Mouse (Mus musculus) cerebellum, adult 11 months (tissue): Measurements from ENCODE around the gene Psd.

Experiments used
- DNase-seq: peaks from one replicate; pipeline ENCODE4 v3.0.0; 2022

Psd gene

GRCm38 (mm10) chr19:46338331-46338936 lies 11.5 kb upstream of the Psd start, which contains the start of gene Cuedc2:
Gene Cuedc2, minus strand, starts transcription at chr19:46338702.
- DNase-seq = peak; percentile 98

- no peak for DNase-seq
Observed at GRCm38 (mm10) chr19:46337719-46338330, 10.9 kb upstream of the Psd start.

GRCm38 (mm10) chr19:46333906-46334305 lies 7.0 kb upstream of the Psd start:
- DNase-seq = peak; percentile 68

DNA sequence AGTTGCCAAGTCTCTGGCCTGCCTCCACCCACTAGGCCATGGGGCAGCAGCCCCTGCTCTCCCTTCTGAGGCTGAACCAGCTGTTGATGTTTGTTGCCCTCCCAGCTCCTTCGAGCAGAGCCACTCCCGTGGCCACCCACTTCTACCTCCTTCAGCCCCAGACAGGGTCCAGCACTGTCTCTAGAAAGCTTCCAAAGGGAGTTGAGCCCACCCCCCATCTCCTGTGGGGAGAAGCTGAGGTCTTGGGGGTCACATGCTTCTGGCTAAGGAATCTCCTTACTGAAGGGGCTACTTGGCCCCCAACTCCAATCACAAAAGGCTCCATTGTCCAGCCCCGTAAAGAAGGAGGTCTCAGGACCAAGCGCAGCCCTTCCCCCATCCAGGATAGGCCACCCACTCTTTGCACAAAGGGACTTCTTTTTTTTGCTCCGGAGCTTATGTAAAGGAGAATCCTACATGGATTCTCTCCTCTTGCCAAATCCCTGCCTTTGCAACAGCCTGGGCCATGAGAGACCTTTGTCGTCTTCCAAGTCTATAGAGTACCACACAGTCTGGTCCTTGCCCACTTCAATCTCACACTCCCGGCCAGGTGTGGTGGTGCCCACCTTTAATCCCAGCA lies 5.9 kb upstream of the Psd start:
- DNase-seq = no peak

GRCm38 (mm10) chr19:46331936-46332335 lies 5.0 kb upstream of the Psd start:
- DNase-seq = no peak

DNA sequence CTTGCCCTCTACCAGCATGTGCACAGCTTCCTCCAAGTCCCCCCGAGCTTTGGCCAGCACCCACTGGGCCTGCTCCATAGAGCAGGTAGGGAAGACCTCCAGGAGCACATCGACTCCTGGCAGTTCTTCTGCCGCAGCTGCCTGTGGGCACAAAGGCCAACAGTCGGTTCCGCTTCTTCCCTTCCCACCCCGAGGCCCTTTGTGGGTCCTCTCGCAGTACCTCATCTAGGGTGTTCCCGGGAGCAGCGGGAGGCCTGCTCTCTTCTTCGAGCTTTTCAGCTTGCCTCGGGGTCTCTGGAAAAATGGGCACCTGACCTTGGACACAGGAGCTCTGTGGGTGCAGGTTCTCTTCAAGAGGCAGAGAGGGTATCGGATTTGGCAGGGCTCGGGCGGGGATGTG lies 4.4 kb upstream of the Psd start:
- no peak for DNase-seq

GRCm38 (mm10) chr19:46330696-46331095 lies 3.7 kb upstream of the Psd start:
- no peak for DNase-seq

- DNase-seq = peak; percentile 84
Observed at GRCm38 (mm10) chr19:46329951-46330350, 3.0 kb upstream of the Psd start.

GRCm38 (mm10) chr19:46329031-46329641 lies 2.2 kb upstream of the Psd start:
- DNase-seq = no peak

DNA sequence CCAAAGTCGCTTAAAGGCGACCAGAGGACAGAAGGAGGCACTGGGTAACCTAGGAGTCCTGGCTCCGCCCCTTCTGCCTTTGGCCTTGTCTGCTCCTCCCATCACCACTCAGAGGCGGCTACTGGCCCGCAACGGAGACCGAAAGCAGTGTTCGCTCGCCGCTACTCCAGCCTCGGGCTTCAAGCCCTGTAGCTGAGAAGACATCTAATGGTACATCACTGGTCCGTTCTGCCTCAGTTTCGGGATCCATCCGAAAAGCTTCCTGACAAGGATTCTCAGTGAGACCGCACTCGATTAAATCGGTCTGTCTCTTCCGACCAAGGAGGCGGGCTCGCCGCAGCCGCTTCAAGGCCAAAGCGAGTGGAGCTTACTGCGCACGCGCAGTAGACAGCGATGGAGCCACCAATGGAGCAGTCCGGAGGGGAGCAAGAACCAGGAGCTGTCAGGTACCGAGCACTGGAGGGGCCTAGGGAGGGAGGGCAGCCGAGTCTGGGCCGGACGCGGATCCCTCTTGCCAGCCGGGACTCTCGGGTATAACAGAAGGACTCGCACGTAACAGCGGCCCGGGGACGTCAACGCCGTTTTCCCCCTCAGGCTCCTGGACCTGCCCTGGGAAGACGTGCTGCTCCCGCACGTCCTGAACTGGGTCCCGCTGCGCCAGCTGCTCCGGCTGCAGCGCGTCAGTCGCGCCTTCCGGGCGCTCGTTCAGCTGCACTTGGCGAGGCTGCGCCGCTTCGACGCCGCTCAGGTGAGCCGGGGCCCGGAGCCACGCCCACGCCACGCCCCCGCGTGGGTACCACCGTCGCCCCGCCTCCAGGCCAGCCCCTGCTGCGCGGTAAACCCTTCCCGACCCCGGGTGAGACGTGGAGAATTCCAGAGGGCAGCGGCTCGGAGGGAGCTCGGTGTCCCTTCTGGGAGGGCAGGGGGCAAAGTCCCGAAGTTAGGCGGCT lies 1.4 kb upstream of the Psd start, which contains the start of gene Fbxl15:
Fbxl15 (plus strand) TSS at position 104 of the 950 bp plus-strand sequence.
- peak; percentile 96 for DNase-seq

GRCm38 (mm10) chr19:46327531-46328064 lies 642 bp upstream of the Psd start:
- no peak for DNase-seq

DNA sequence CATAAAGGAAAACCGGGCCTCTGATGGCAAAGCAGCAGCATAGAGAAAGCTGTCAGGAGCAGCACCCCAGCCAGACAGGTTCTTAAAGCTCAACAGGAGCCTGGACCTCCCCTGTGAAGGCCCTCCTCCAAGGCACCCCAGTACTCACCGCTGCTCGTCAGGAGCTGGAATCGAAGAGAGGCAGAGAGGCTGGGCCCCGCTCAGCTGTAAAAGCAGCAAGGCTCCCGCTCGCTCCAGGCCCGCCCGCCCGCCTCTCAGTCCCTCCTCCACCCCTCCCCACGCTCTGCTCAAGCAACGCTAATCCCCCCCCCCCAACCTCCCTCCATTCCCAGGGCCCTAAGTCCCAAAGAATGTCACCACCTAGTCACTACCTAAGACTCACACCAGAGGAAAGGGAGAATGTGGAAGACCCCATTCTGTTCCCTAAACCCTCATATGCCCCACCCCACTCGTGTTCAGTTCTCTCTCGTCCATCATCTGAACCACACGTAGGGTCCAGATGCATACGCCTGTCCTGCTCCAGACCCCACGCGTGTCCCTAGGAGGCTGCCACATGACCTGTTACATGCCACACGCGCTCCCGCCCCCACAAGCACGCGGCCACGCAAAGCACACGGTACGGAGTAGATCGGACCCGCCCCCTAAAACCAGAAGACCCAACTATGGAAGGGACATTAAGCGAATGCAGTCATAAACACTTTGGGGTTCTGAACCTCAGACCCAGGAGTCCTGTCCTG lies 769 bp downstream of the Psd start:
- DNase-seq = peak; percentile 63

- DNase-seq = no peak
Observed at GRCm38 (mm10) chr19:46324918-46325317, 2.0 kb downstream of the Psd start.

DNA sequence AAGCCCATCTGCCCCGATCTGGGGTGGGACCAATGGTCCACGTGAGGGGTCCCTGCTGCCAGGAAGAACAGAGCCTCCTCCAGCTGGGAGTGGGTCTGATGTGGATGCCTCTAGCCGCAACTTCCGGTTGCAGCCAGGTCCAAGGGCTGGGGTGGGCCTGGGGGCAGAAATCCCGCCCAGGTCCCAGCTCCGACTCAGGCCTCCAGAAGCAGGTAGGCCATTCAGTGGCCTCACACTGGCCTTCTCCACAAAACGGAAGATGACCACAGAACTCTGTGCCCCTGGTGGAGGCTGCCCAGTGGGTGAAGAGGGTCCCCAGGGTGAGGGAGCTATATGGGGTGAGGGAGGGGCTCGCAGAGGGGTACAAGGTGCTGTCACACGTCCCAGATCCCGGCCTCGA lies 2.6 kb downstream of the Psd start:
- no peak for DNase-seq

DNA sequence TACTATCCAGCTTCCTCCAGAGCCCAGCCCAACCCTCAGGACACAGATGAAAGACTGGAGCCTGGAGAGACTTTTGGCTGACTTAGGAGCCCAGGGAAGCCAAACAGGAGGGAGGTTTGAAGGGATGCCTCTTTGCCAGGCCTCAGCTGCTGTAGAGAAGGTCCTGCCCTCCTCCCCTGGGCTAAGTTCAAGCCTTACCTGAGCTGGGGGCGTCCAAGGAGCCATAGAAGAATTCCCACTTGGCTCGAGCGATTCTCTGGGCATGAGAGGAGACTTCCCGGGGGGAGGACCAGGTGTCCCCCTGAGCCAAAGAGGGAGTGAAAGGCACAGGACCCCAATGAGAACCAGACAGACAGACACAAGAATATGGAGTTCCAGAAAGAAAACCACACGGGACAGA lies 3.2 kb downstream of the Psd start:
- DNase-seq = peak; percentile 22

- DNase-seq = peak; percentile 53
Observed at GRCm38 (mm10) chr19:46322996-46323572, 3.9 kb downstream of the Psd start.

DNA sequence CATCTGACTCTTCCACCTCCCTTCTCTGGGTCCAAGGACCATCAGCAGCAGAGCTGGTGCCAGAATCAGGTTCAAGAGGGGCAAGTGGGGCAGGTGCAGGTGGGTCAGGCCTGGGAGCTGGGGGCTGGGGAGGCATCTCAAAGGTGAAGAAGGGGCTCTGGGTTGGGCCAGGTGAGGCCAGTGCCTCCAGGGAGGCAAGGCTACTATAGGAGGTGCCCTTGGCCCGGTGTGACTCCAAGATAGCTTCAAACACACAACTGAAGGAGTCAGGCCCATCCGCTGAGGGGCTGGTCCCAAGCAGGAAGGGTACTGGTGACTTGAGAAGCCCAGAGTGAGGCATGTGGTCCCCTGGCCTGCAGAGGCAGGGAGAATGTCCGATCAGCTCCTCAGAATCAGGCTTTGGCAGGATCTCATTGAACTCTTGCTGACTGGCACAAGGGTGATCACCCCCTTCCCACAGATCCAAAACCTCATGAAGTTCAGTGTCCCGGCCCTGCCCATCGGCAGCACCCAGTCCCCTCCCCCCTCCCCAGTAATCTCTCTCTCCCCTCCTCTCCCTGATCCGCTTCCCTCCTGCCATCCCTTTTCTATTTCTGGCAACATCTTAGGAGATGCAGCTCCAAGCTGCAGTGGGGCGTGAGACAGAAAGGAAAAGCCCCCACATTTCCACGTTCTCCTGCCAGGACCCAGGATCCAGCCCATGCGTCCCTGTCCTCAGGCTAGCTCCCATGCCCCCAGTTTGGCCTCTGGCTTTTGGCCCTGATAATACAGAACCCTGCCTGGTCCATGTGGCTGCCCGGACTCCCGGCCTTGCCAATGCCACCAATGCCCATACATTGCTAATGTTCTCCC lies 4.6 kb downstream of the Psd start:
- peak; percentile 45 for DNase-seq

DNA sequence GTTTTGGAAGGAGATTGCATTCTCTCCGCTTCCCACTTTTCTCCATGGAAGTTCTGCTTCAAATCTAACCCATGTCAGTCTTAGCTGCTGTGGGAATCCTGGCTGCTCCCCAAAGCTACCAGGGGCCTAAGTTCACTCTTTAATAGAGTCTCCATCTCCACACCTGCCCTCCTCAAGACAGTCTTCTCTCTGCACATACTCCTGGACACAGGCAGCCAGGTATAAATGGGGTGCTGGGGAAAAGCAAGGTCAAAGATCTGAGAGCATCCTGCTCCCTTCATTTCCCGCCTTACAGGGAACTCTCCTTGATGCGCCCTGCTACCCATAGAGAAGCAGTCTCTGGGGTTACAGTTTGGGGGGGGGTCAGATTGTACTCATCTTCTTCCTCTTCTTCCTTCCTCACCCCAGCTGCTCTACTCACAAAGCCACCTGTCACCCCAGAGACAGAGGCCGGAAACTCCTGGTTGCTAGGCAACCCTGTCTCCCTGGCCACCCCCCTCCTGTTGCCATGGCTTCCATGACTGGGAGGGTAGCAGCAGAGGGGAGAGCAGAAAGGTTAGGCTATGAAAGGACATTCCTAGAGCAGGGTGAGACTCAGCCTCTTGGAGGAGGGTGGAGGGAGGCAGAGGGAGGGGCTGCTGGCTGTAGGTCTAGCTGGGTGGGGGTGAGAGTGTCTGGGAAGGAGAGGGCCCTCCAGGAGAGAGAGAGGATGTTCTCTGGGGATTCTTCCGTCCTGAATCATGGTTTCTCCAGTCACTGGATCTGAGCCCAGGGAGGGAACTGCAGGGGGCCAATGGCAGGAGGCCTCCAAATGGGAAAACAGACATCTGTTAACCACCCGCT lies 5.6 kb downstream of the Psd start:
- DNase-seq = peak; percentile 79

GRCm38 (mm10) chr19:46320076-46320785 lies 6.7 kb downstream of the Psd start:
- peak; percentile 14 for DNase-seq
